Mouse (Mus musculus): ENCODE measurements around the gene Snrpc.

Snrpc gene

DNA sequence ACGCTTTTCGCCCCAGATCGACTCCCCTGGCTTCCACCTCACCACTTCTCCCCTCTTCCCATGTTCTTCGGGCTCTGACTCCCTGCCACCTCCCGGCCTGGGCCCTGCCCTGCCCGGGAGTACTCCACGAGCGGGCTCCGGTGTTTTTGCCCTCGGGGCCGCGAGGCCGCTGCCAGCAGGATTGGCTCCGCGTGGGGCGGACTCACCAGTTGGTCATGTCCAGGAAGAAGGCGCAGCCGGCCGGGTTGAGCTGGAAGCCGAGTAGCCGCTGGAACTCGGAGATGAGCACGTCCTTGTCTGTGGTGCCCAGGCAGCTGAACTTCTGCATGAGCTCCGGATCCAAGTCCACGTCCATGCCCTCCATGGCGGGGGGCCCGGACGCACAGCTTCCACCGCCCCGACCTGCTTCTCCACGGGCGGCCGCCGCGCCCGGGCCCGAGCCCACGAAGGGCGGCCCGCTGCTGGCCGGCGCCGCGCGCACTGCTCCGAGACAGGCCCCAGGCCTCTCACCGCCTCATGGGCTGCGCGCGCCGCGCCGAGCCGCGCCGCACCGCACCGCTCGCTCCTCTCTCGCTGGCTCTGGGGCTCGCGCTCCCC is 17.9 kb upstream of the Snrpc start:
- peak; percentile 72 for DNase-seq

DNA sequence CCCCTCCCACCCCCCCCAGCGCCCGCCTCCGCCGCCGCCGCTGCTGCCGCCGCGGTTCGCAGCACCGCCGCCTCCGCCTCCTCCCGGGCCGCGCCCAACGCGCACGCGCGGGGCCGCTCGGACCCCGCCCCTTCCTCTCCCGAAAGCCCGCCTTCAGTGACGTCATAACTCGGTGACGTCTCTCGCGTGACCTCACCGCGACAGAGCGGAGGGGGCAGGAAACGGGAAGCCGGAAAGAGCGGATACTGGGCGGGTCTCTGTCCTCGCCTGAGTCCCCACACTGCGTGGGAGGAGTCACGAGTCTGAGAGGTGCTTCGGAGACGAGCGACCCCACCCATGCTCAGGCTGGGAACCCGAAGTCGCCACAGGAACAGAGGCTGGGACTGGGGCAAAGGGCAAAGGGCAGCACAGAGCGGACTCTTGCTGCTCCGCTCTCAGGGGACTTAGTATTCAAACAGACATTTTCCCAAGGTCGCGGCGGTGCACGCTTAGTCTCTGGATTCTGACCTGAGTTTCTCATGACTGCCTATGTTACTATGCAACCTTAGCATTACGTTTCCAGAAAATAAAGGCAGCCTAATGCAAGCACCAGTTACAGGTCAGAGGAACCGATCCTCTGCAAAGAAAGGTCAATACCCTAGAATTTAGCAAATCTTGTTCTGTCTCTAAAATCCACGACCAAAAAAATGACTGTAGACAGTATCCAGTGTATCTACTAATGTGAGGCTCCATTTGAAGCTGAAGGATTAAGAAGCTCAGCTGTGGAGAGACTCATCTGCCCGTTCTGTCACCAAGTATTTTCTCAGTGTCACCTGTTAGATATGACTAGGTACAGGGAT is 17.2 kb upstream of the Snrpc start, which contains the start of gene D17Wsu92e:
Gene D17Wsu92e, minus strand, starts transcription at position 81 of the 839 bp plus-strand sequence.
- DNase-seq = peak; percentile 99

DNA sequence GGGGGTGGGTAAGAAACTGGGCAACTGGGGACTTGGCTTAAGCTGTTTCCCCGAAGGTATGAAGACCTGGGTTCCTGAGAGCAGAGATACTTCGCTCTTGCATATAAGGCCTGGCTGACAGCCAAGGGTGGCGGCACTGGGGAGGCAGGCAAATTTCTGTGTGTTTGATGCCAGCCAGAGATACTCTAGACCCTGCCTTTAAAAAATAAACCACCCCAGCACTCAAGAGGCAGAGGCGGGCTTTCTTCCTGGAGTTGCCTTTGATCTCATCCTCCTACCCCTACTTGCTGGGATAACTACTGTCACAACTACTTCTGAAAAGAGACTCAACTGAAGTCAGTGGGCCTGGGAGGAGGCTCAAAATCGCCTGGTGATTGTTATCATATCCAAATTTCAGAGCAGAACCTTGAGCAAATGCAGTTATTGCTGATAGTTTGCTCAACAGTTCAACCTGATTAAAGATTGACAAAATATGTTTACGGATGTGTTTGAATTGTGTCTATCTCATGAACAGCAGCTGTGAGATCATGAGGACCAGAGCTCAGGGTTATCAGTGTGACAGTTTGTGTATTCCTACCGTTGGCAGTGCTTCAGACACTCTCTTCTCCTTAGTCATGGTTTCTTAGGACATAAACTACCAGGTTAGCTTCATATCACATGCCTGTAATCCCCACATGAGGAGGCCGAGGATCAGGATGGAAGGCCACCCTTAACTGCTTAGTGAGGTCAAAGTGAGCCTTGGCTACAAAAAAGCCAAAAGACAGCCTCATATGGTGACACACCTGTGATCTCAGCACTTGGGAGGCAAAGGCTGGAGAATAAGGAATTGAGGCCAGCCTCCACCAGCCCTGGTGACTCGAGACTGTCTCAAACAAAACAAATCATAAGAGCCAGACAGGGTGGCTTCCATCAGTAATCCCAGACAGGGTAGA is 16.3 kb upstream of the Snrpc start:
- peak; percentile 79 for DNase-seq

DNA sequence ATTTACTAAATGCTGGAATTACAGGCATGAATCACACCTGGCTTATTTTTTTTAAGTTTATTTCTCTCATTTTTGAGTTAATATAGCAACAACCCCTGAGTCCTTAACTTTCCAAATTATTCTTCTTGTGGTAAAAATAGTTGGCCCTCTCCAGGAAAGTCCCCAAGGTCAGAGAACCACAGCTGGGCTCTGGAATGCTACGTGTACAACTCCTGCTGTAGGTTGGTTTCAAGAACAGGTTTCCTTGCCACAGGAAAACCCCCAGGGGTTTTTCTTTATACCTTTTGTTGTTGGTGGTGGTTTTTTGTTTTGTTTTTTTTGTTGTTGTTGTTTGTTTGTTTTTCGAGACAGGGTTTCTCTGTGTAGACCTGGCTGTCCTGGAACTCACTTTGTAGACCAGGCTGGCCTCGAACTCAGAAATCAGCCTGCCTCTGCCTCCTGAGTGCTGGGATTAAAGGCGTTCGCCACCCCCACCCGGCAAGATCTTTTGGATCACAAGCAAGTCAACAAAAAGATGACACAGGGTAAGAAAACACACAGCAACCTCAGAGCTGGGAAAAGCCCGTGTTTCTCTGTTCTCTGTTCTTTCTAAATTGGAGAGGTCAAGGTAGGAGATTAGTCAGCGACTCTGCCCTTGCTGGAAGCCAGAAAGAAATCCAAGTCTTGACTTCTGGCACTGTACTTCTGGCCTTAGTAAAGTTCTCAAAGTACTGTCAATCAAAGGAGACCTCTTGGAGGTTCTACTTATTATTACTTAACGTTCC is 14.6 kb upstream of the Snrpc start:
- no peak for DNase-seq

DNA sequence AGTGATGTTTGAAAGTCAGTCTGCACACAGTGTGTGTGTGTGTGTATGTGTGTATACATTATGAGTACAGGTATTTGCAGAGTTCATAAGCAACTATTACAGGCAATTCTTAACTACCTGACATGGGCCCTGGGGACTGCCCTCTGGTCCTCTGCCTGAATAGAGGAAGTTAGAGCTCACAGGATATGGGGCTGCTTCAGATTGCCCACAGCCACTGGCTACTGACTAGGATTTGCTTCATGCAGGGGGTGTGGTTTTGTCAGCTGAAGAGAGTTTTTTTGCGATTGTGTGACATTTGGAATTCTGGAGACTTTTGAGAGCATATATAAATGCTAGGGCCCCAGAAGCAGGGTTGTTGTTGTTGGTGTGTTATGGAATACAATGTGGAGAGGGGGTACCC is 13.0 kb upstream of the Snrpc start:
- no peak for DNase-seq

DNA sequence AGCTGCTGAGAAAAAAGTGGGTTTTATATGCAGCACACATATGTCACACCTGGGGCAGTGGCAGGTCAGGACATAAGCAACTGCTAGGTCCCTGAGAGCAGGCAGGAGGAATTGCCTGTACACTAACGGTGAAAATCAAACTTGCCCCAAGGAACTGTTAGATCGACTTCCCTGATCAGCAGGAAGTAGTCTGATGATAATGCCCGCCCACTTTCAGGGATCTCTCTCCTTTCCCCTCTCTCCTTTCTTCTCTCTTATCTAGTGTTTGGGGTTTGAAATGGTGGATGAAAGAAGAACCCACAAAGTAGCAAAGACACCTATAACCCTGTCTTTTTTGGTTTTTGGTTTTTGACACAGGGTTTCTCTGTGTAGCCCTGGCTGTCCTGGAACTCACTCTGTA is 12.4 kb upstream of the Snrpc start:
- no peak for DNase-seq

DNA sequence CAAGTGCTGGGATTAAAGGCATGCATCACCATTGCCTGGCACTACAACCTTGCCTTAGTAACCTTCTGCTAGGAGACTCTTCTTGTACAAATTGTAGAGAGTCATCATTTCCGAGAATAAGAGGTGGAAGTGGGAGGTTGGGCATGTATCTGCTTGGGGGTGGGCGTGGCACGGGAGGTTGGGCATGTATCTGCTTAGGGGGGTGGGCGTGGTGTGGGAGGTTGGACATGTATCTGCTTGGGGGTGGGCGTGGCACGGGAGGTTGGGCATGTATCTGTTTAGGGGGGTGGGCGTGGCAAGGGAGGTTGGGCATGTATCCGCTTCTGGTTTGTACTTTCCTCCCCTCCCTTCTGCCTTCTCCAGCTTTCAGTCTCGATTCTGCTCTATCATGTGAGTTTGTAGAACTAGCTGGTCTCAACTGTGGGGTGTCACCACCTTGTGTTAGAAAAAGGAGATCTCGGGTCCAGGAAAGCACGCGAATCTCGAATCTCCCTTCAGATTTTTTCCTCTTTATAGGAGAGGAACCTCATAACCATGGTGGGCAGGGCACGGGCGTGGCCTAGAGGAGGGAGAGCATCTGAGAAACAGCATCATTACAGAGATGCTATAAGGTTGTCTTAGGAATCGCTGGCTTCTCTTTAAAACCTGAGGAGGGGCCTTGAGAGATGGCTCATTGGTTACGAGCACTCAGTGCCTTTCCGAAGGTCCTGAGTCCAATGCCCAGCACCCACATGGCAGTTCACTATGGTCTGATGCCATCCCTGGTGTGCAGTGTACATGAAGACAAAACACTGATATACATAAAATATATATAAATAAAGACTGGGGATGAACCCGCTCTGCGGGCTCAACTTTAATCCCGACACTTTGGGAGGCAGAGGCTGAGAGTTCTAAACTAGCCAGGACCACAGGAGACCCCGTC is 11.7 kb upstream of the Snrpc start:
- peak; percentile 90 for DNase-seq

DNA sequence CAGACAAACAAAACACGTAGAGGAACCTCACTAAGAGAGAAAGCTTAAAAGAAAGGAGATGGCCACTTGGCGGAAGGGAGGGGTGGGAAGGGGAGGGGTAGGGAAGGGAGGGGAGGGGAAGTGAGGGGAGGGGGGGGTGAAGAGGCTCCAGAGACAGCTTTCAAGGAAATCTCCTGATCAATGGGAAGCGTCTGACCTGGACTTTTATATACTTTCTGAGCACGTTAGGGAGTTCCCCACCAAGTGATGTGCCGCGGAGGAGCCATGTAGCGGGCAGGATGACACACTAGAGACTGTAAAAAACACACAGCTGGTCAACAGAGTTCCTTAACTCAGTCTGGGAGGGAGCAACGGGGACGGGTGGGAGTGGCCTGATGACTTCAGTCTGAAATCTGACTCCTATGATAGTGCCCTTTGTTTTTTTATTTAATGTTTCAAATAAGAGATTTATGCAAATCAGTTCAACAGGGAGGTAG is 11.0 kb upstream of the Snrpc start:
- peak; percentile 70 for DNase-seq

DNA sequence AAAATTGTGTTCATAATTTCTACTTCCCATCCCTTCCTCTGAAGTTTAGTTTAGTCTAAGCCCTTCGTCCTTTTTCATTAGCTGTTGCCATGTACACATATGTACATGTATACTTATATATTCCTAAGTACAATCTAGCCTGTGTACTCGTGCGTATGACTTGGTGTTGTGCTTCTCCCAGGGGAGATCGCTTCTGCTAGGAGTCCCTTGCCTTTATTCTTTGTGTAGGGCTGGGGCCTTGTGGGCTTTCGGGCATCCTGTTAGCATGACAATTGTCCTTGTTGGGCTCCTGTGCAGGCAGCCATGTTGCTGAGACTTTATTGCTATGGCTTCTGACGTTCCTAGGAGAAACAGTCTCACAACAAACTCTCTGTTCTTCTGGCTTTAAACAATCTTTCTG is 10.4 kb upstream of the Snrpc start:
- DNase-seq = no peak

DNA sequence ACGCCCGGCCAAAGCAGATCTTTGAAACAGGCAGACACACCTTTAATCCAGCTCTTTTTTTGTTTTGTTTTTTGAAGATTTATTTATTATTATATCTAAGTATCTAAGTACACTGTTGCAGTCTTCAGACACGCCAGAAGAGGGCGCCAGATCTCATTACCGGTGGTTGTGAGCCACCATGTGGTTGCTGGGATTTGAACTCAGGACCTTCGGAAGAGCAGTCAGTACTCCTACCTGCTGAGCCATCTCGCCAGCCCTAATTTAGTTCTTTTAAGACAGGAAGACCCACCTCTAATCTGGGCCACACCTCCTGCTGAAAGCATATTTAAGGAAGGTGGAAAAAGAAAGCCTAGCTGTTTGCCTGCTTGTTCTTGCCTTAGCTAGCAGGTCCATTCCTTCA is 7.5 kb upstream of the Snrpc start:
- DNase-seq = peak; percentile 35

DNA sequence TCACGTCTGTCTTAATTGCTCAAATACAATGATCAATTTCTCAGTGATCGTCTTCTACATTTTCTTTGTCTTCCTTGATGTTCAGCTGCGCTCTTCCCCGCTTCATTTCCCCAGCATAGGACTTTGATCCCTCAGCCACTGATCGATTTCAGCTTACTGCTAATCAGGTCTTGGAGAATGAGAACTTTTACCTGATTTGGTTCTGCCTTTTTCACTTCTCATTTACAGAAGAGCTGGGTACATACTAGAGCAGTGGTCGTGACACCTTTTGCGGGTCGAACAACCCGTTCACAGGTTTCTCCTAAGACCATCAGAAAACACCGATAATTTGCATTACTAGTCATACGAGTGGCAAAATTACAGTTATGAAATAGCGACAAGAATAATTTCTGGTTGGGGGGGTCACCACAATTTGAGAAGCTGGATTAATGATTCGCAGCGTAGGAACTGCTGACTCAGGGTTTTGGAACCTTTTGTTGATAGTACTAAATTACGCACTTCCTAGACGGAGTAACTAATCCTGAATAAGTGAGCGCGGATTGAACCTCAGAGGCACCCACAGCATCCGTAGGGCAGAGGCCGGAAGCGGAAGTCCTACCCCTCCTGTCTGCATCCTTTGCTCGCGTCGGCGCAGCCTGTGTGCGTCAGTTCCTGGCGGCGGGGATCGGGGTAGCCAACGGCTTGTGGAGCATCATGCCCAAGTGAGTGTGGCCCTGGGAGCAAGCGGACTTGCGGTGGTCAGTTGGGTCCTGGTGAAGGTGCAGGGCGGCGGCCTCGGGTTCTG is 1.7 kb downstream of the Snrpc start:
- peak; percentile 97 for DNase-seq

DNA sequence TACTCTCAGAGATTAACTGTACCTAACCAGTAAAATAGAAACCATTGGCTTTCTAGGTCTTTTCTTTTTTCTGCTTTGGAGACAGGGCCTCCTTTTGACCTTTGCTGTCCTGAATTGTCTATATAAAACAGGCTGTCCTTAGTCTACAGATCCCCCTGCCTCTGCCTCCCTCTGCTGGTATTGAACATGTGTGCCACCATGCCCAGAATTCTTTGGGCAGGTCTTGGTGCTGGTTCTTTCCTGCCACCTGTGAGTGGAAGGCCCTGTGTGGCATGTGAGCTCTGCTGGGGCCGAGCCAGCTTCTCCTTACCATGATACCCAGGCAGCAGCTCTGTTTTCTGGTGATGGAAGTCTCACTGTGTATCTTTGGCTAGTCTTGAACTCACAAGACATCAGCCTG is 10.4 kb downstream of the Snrpc start:
- DNase-seq = no peak

DNA sequence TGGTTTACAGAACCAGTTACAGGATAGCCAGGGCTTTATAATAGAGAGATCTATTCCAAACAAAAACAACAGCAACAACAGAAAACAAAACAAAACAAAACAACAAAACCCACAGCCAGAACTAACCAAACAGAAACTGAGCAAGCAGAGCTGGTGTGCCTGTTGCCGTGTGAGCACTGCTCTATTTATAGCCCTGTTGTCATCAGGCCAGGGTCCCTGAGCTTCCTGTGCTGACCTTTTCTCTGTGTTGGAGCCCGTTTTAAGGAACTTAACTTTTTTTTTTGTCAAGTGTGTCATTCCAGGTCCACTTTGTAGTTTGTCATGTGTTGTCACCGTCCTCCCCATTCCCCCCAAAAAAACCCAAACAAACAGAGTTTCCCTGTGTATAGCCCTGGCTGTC is 13.1 kb downstream of the Snrpc start:
- DNase-seq = no peak

DNA sequence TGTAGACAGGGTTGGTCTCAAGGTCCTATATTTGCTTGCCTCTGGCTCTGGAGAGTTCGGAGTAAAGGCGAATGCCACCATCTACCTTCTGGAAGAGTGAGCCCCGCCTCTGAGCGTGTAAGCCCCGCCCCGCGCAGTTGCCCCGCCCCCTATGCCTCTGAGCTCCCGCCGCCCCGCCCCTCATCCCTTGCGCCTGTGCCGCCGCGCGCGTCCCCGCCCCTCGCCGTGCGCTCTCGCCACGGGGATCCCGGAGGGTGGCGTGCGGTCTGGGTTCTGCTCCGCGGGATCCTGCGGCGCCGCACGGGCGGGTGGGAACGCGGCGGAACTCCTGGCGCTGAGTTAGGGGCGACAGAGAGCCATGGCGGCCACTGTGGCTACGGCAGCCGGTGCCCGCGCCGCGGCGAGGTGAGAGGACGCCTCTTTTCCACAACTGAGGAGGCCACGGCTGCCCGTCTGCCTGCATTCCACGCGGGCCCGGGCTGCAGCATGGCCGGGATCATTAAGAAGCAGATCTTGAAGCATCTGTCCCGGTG is 18.4 kb downstream of the Snrpc start, which contains the start of gene Uhrf1bp1:
Gene Uhrf1bp1, plus strand, starts transcription at position 177 of the 533 bp plus-strand sequence.
- peak; percentile 95 for DNase-seq

DNA sequence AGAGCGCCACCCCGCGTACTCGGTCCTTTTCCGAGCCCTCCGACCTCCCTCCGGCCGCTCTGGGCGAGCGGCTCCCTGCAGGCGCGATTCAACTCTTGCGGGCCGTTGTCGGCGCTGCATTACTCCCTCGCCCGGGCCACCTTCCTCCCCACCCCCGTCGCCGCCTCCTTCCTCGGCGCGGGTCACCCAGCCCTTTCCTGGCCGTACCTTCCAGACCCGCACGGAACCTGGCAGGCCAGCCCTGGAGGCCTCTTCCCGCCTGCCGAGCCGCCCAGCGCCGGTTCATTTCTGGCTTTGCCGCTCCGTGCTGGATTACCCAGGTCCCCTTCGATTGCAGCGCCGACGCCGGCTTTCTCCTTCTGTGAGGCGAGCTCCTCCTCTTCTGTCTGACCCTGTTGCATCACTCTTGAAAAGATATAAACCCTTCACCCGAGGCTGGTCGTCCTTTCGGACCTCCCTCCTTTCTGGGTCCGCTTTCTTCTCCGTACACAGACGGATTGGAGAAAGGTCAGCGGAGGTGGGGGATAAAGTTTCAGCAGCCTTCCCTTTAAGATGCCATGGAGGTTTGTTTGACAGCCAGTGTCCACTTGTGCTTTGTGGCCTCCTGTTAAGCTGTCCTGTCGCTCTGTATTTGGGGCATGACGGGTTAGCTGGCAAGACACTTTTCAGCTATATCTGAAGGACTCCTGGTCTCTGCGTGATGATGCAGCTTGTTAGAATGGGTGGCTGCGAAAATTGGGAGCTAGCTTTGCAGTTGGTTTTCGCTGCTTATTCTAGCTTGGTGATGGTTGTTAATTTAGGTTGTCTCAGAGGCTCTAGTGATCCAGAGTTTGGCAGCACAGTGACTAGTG is 19.1 kb downstream of the Snrpc start:
- peak; percentile 77 for DNase-seq

DNA sequence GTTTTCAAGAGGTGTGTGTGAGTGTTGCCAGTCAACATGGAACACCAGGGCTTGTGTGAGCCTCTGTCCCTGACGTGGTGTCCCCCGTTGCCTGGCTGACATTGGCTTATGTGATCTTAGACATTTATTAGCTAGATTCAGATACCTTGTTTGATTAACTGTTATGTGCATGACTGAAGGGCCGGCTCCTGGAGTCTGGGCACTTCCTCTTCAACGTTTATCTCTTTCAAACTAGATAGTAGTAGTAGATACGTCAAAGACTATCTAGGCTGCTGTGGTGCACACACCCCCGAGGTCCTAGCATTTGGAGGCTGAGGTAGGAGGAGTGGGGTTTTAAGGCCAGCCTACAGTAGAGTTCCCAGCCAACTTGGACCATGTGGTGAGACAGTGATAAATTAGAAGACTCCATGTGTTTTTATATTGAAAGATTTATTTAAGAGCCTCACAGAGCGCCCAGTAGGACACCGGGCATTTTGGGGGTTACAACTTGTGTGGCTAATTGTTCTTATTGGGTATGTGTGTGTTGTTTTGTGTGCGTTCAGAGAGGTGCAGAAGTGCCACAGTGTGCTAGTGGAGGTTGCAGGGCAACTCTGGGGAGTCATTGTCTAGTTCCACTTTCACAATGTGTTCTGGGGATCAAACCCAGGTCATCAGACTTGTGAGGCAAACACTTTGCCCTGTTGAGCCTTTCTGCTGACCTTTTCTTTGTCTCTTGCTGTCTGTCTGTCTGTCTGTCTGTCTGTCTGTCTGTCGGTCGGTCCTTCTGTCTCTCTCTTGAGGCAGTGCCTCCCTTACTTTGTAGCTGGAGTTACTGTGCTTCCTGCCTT is 19.9 kb downstream of the Snrpc start:
- no peak for DNase-seq

DNA sequence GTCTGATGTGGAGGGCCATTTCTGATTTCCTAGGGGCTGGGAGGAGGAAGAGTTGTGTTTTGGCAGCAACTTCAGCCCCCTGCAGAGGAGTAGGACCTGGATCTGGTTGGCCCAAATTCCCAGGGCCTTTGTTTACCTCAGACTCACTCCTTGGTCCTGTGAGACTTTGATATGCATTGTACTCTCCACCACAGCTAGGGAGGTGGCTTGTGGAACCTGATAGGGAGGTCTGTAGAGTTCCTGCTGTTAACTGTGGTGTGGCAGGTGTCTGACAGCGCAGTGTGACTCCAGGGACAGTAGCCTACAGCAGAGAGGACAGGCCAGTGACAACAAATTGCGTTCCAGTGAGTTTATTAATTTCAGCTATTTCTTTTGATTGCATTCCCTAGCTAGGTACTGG is 21.2 kb downstream of the Snrpc start:
- no peak for DNase-seq

DNA sequence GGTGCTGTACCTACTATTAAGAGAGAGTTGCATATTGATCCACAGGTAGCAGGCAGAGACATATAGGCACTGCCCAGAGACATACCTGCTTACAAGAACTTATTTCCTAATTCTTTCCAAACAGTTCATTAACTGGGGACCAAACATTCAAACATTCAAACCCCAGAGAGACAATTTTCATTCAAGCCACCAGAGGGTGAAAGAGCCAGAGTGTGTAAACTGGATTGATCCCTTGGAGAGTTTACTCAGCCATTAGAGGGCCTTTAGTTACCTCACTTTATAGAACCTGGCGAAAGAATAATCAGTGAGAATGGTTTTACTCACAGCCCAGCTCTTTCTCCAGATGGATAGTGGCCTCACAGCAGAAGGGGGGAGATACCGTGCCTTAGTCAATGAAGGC is 27.5 kb downstream of the Snrpc start:
- no peak for DNase-seq
